Mouse (Mus musculus) myocyte (in vitro differentiated cells): ENCODE results near the gene Fev. TPM values are rescaled to one million over a fixed set of nuclear protein-coding genes. Genes with fewer than 3 reads are reported as not detected.

Experiments used
- H3K27me3 ChIP-seq: one replicate; pipeline ENCODE4 v1.6.1; 2011; ENCODE audit not compliant: control insufficient read depth, insufficient read depth, insufficient read length
- H3K36me3 ChIP-seq: one replicate; pipeline ENCODE4 v1.6.1; 2011; ENCODE audit not compliant: control insufficient read depth, insufficient read depth
- H3K4me2 ChIP-seq: one replicate; pipeline ENCODE4 v1.6.1; 2011; ENCODE audit warnings: low read depth, control low read depth
- H3K4me3 ChIP-seq: one replicate; pipeline ENCODE4 v1.5.1; 2011; ENCODE audit warnings: mild to moderate bottlenecking, control low read depth, moderate library complexity
- H3K79me2 ChIP-seq: one replicate; pipeline ENCODE4 v1.6.1; 2011; ENCODE audit not compliant: control insufficient read depth, insufficient read depth
- H3ac ChIP-seq: one replicate; pipeline ENCODE4 v1.6.1; 2011; ENCODE audit not compliant: control insufficient read depth, insufficient read length
- CEBPB ChIP-seq: IDR thresholded peaks from 2 replicates; pipeline ENCODE4 v1.6.1; 2011; ENCODE audit warnings: mild to moderate bottlenecking, moderate library complexity; ENCODE audit not compliant: poor library complexity, insufficient read depth, severe bottlenecking
- E2F4 ChIP-seq: IDR thresholded peaks from one replicate; pipeline ENCODE4 v1.6.1; 2011; ENCODE audit warnings: mild to moderate bottlenecking, control low read depth, moderate library complexity; ENCODE audit not compliant: insufficient read depth
- MAX ChIP-seq: IDR thresholded peaks from one replicate; pipeline ENCODE4 v1.6.1; 2011; ENCODE audit warnings: low read depth, mild to moderate bottlenecking, control low read depth
- MYOD1 ChIP-seq, 3 experiments: IDR thresholded peaks; one replicate each; pipeline ENCODE4 v1.6.1; 2011; ENCODE audit warnings: control low read depth in 2 of 3, low read depth in 2 of 3, mild to moderate bottlenecking in 2 of 3, moderate library complexity in 1 of 3; ENCODE audit not compliant: insufficient read length in 2 of 3, control insufficient read depth in 1 of 3
- MYOG ChIP-seq, 3 experiments: IDR thresholded peaks; one replicate each; pipeline ENCODE4 v1.6.1; 2011; ENCODE audit warnings: control low read depth in 2 of 3, low read depth in 2 of 3, mild to moderate bottlenecking in 2 of 3; ENCODE audit not compliant: insufficient read length in 2 of 3, control insufficient read depth in 1 of 3, insufficient read depth in 1 of 3
- POLR2A ChIP-seq: IDR thresholded peaks from one replicate; pipeline ENCODE4 v1.6.1; 2011; ENCODE audit warnings: low read depth, mild to moderate bottlenecking, control low read depth, moderate library complexity; ENCODE audit not compliant: insufficient read length
- POLR2AphosphoS2 ChIP-seq: IDR thresholded peaks from one replicate; pipeline ENCODE4 v1.6.1; 2011; ENCODE audit warnings: low read depth, control low read depth; ENCODE audit not compliant: insufficient read length
- REST ChIP-seq: IDR thresholded peaks from one replicate; pipeline ENCODE4 v1.6.1; 2011; ENCODE audit warnings: mild to moderate bottlenecking, control low read depth, moderate library complexity; ENCODE audit not compliant: insufficient read depth, insufficient read length
- SRF ChIP-seq: IDR thresholded peaks from one replicate; pipeline ENCODE4 v1.6.1; 2011; ENCODE audit warnings: low read depth; ENCODE audit not compliant: control insufficient read depth, insufficient read length
- TCF12 ChIP-seq: IDR thresholded peaks from one replicate; pipeline ENCODE4 v1.6.1; 2011; ENCODE audit warnings: mild to moderate bottlenecking, control low read depth; ENCODE audit not compliant: poor library complexity, insufficient read depth, severe bottlenecking
- TCF3 ChIP-seq: IDR thresholded peaks from one replicate; pipeline ENCODE4 v1.6.1; 2011; ENCODE audit warnings: low read depth, control low read depth; ENCODE audit not compliant: insufficient read length
- USF1 ChIP-seq: IDR thresholded peaks from one replicate; pipeline ENCODE4 v1.6.1; 2011; ENCODE audit warnings: low read depth, mild to moderate bottlenecking, control low read depth, moderate library complexity
- polyA plus RNA-seq: library from polyadenylated mRNA; unstranded; fragments of >200 nt; fragmentation: generic; extraction: Trizol; gene quantifications from one replicate; pipeline ENCODE4 v1.2.1, GENCODE M21; 2012; ENCODE audit warnings: missing spikeins

Gene Fev
- polyA plus RNA-seq, 1 experiment: not detected

- Histone ChIP-seq H3K36me3 (no peaks in the 10 kb centered on the region), H3ac (no peak overlapping the region), H3K27me3 (peaks cover 78% of the 10 kb centered on the region), H3K4me3 (no peak overlapping the region), H3K4me2 (no peak overlapping the region), H3K79me2 (no peaks in the 10 kb centered on the region)
- TF ChIP-seq MYOD1 (IDR thresholded peaks at IDR 0.05; ENCODE audit: control insufficient read depth in 1 of 3, insufficient read length in 2 of 3, low read depth in 2 of 3) (peak in 1 of 3 experiments; percentile 1), E2F4 (no peak)
Observed at GRCm38 (mm10) chr1:74855651-74856438, 29.4 kb downstream of the Fev start.

GRCm38 (mm10) chr1:74855156-74855555 lies 30.1 kb downstream of the Fev start:
- no peaks in the 10 kb centered on the region for H3K79me2 ChIP-seq
- H3ac ChIP-seq: no peak overlapping the region
- TF ChIP-seq CEBPB: no peak
- no peak for TF ChIP-seq MYOD1 (IDR thresholded peaks at IDR 0.05; ENCODE audit: control insufficient read depth in 1 of 3, insufficient read length in 2 of 3, low read depth in 2 of 3)
- TF ChIP-seq USF1: no peak
- TF ChIP-seq POLR2AphosphoS2: no peak
- no peak for TF ChIP-seq SRF
- no peak for TF ChIP-seq E2F4
- TF ChIP-seq REST: no peak
- TF ChIP-seq POLR2A: no peak
- TF ChIP-seq MYOG (IDR thresholded peaks at IDR 0.05; ENCODE audit: control insufficient read depth in 1 of 3, insufficient read depth in 1 of 3, insufficient read length in 2 of 3, low read depth in 2 of 3): no peak
- TF ChIP-seq TCF3: no peak
- TF ChIP-seq MAX: no peak
- no peak for TF ChIP-seq TCF12
- H3K27me3 ChIP-seq: peaks cover 85% of the 10 kb centered on the region
- no peak overlapping the region for H3K4me3 ChIP-seq
- peak overlapping the region; percentile 49 for H3K4me2 ChIP-seq
- no peaks in the 10 kb centered on the region for H3K36me3 ChIP-seq

DNA sequence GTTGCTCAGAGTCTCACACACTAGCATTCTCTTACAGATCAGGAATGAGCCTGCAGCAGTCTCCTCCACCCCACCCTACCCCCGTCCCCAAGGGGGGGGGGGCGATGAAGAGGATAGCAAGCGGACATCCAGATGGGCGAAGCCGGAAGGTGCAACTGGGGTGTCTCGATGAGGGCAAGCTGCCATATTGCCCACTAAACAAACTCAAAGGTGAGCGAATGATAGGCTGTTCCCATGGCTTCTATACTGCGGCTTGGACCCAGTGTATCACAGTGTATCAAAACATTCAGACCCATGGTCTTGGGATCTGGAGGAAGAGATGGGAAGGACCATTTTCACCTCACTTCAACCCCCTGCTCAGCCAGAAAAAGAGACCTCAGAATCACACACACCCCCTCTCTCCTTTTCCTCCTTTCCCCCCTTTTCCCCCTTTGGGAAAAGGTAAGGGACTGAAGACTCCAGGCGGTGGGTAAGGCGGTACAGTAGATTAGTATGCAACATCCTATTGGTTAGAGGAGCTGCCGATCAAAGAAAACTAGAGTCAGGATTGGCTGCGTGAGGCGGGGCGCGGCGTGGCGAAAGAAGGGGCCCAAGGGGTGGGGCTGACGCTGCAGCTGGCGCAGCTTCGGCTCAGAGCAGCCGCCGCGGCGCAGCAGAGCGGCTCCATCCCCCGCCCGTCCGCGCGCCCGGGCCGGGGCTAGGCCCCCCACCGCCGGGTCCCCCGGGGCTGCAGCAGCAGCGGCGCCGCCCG lies 30.7 kb downstream of the Fev start, which contains the start of gene Cdk5r2:
Gene Cdk5r2, plus strand, starts transcription at position 629 of the 751 bp plus-strand sequence.
- no peaks in the 10 kb centered on the region for H3K36me3 ChIP-seq
- H3K27me3 ChIP-seq: peaks cover 87% of the 10 kb centered on the region
- H3ac ChIP-seq: no peak within 1 kb of the TSS
- TF ChIP-seq TCF3 (no peak), MYOD1 (IDR thresholded peaks at IDR 0.05; ENCODE audit: control insufficient read depth in 1 of 3, insufficient read length in 2 of 3, low read depth in 2 of 3) (peak in 2 of 3 experiments; percentile 53 to 71), MYOG (IDR thresholded peaks at IDR 0.05; ENCODE audit: control insufficient read depth in 1 of 3, insufficient read depth in 1 of 3, insufficient read length in 2 of 3, low read depth in 2 of 3) (peak in 2 of 3 experiments; percentile 47 to 58), MAX (no peak), E2F4 (no peak), POLR2AphosphoS2 (no peak)
- H3K79me2 ChIP-seq: no peaks in the 10 kb centered on the region
- H3K4me2 ChIP-seq: peak within 1 kb of the TSS; percentile 49
- no peak within 1 kb of the TSS for H3K4me3 ChIP-seq

DNA sequence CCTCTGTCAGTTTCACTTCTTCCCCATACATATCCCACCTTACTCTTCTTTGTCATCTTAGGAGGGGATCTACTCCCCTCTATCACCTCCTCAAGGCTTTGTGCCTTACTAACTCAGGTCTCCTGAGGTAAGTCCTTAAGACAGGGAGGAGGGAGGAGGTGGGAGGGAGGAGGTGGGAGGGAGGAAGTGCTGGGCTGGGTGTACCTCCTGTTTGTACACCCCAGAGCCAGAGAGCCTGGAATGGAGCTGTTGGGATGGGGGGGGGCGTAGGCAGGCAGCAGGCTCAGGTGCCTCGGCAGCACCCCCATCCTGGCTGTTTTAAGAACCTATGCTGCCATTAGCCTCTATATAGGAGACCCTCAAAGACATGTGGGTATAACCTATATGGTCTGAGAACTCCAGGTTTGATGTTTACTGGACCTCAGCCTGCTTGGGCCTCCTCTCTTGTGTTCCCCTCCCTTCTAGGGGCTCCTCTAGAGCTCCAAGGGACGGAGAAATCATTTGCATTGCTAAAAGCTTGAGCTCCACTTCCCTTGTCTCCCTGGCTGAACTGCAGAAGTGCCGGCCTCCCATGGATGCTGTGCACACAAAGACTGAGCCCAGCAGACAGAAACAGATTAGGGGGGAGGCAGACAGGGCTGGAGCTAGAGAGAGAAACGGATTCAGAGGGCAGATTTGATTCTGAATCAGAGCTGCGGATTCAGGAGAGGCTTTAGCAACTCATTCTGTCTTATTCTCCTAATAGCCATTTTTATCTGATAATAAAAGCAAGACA lies 34.0 kb downstream of the Fev start:
- no peak overlapping the region for H3ac ChIP-seq
- H3K79me2 ChIP-seq: no peaks in the 10 kb centered on the region
- H3K36me3 ChIP-seq: no peaks in the 10 kb centered on the region
- no peak overlapping the region for H3K4me2 ChIP-seq
- no peak for TF ChIP-seq TCF12
- TF ChIP-seq POLR2A: no peak
- no peak for TF ChIP-seq TCF3
- no peak for TF ChIP-seq CEBPB
- H3K4me3 ChIP-seq: no peak overlapping the region
- peaks cover 82% of the 10 kb centered on the region for H3K27me3 ChIP-seq

GRCm38 (mm10) chr1:74850251-74850650 lies 35.0 kb downstream of the Fev start:
- Histone ChIP-seq H3K4me3 (no peak overlapping the region), H3K36me3 (no peaks in the 10 kb centered on the region), H3K79me2 (no peaks in the 10 kb centered on the region), H3ac (no peak overlapping the region), H3K4me2 (no peak overlapping the region), H3K27me3 (peaks cover 76% of the 10 kb centered on the region)
- no peak for TF ChIP-seq POLR2A
- TF ChIP-seq CEBPB: no peak
- TF ChIP-seq MAX: no peak
- no peak for TF ChIP-seq POLR2AphosphoS2
- TF ChIP-seq TCF12: no peak
